Mouse (Mus musculus): ENCODE results near the gene Hoxb5. TPM values are rescaled to one million over a fixed set of nuclear protein-coding genes. Genes with fewer than 3 reads are reported as not detected.

Hoxb5 gene
- polyA plus RNA-seq (2017; shearing (Covaris generic)): 0.10 TPM

DNA sequence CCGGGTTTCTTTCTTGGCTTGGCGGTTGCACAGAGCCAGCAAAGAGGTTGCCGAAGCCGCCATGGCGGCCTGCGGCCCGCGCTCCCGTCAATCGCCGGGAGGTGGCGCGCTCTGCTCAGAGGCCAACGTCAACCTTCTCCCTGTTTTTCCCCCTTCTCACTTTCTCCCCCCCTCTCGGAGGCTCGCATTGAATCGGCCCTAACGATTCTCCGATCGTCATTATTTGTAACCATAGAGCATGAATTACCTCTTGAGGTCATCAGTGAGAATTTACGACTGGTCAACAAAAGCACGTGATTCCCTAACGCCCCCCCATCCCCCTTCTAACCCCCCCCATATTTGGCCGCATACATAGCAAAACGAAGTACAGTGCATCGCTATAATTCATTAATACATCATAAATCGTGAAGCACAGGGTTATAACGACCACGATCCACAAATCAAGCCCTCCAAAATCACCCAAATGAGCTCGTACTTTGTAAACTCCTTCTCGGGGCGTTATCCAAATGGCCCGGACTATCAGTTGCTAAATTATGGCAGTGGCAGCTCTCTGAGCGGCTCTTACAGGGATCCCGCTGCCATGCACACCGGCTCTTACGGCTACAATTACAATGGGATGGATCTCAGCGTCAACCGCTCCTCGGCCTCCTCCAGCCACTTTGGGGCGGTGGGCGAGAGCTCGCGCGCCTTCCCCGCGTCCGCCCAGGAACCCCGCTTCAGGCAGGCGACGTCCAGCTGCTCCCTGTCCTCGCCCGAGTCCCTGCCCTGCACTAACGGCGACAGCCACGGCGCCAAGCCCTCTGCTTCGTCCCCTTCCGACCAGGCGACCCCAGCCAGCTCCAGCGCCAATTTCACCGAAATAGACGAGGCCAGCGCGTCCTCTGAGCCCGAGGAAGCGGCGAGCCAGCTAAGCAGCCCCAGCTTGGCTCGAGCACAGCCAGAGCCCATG lies at the start of gene Hoxb5:
Hoxb5 (plus strand) TSS at position 186 of the 949 bp plus-strand sequence.

DNA sequence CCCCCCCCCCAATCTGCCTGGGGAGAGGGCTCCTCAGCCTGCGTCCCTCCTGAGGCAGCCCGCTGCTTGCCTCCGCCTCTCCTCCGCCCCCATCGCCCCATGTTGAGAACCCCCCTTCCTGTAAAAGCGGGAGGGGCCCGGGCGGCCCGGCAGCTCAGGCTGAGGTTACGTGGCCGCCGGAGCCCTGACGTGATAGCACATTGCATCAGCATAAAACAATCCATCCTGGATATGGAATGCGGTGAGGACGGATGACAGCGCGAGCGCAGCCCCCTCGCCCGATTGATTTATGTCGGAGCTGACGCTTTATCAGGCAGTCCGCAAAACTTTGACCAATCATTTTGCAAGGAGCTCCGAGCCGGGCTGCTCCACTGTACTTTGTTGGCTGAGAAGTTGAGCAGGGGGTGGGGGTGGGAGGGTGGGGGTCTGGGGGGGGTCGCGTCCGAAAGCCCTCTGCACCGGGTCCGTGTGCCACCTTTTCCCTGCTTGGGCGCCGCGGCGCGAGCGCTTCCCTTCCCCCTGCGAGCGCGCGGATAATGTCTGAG lies 32.1 kb upstream of the Hoxb5 start, which contains the start of gene Hoxb9:
Hoxb9 (plus strand) TSS at position 462 of the 545 bp plus-strand sequence.

DNA sequence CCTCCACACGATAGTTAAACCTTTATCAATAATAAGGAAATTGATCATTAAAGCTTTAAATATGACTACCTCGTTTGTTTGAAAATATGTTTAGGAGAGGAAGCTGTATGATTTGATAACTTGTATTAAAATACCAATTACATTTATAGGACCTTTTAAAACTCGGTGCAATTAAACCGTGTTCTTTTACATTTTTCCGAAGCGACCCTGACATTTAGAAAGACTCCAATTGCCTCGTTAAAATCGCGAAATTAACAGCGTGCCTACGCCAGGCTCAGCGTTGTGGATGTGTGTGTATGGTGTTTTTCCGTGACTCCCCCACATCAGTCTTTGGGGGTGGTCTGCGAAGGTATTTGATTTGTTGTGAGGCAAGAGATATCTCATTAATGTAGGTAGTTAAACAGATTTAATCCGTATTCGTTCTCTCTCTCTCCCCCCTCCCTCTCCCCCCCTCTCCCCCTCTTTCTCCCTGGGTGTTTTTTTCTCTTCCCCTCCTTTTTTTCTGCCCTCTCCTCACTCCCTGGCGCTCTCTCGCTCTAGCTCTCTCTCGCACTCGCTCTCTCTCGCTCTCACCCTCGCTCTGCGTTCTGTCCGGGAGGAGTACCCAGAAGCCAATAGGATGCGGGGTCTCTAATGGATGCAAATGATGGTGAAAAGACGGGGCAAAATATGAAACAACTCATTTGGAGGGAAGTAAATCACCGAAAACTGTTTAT lies 21.1 kb upstream of the Hoxb5 start, which contains the start of gene Hoxb8:
Hoxb8 (plus strand) TSS at position 51 of the 716 bp plus-strand sequence.

DNA sequence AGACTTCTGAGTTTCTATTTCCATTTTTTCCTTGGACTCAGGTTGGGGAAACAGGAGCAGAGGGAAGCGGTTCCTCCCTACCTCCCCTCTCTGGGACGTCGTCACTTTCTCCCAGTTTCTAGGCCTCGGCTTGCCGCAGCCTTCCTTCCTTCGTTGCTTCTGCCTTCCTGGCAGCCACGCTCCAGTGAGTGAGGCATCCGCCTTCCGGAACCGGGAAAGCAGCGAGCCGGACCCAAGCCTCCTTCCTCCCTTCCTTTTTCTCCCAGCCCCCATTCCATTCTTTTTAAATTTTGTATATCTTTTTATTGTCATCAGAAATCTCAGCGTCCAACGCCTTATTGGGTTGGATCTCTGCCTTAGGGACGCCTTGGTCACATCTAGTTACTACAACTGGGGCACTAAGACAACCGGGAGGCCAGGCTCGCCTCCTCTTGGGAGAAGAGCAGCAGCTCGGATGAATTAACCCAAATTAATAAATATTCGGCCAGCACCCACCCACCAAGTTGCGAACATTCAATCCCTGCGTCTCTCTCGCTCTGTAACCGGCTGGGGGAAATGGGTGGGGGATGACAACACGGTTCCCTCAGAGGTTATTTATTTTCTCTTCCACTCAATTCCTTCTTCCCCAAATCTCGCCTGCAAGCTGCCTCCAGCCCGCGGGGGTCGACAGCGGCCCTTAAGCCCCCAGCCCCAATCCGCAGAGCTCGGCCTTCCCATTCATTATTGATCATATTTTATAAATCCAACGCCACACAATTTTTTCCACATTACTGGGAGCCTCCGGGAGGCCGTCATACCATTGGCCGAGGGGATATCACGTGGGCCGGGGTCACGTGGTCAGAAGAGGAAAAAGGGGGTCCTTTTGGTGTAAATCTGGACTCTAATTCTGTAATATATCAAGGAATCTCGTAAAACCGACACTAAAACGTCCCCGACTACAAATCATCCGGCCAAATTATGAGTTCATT lies 17.1 kb upstream of the Hoxb5 start, which contains the start of gene Hoxb7:
Hoxb7 (plus strand) TSS at position 853 of the 968 bp plus-strand sequence.

DNA sequence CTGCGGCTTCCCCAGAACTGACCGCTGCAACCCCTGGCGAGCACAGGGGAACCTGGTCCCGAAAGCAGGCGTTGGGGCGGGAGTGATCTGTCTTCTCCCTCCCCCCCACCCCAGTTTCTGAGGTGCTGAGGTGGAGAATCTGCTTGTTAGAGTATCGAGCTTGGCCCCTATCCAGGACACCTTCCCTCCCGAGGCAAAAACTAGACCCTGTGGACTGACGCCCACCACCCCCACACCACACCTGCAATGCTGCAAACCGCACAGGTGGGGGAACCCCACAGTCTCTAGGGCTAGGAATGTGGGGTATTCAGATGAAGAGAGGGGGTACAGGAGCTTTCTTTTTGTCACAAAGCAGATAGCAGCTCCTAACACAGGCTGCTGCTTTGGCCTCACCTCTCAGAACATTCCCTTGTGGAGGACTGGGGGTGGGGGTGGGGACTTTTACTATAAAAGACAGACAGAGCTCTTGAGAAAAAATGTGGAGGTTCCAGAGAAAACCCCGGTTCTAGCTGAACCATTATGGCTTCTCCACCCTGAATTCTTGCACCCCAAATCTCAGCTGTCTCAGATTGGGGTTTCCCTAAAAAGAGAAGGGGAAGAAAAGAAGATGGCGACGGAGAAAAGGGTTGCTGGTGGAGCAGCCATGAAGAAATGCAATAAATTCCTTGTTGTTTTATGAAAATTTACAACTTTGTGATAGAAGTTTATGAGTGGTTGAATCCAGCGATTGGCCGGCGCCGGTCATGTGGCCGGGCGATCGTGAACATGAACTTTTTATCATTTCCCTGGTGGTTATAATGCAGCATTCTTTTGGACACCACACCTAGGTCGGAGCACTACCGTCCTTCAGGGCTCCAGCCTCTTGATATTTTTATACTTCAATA lies 11.2 kb upstream of the Hoxb5 start, which contains the start of gene Hoxb6:
Hoxb6 (plus strand) TSS at position 796 of the 884 bp plus-strand sequence.

DNA sequence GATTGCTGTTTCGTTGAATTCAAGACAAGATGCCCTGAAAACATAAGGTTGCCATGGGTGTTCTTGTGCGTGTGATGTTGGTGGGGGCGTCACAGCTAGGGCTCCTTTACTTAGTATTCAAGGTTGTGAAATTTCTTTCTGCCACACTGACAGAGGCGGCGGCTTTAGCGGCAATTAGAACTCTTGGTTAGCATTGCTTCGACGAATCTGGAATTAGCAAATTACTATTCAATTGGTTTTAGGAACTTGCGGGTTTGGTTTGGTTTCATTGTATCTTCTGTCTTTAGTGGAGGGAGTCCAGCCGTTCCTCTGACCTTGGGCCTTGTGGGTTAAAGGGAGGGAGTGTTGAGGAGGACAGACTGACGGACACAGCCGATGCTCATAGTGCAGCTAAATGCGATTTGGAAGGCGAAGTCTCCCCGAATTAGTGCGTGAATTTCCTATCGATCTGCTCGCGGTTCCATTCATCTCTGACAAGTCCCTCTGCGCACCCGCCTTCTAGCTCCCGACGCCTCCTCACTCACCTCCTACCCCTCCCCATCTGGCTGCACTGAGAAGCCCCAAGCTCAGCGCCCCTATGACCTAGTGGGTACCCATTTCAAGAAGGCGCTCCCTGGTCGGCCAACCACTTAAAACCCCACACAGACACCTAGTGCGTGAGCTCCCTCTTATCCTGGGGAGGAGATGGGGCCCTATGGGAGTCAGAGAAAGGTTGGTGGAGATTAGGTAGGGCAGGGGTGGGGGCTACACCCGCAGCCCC lies 14.7 kb downstream of the Hoxb5 start, which contains the start of gene Hoxb4:
Hoxb4 (plus strand) TSS at position 660 of the 760 bp plus-strand sequence.

DNA sequence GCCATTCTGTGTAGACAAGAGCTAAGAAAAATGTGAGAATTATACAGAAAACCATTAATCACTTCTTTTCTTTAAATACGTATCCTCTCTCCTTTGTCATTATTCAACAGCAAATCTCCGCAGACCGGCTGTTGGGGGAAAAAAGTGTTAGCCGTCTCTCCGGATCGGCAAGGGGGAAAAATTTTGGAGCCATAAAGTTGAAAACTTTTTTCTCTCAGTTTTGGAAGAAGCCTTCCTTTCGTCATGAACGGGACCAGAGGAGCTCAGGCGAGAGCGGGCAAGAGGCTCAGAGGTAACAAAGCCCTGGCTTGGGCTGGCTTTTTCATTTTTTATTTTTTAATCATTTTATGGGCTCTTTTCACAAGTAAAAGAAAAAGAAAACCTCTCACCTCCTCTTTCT lies 20.0 kb downstream of the Hoxb5 start, which contains the start of gene Hoxb3:
Hoxb3 (plus strand) TSS at position 173 of the 400 bp plus-strand sequence.

DNA sequence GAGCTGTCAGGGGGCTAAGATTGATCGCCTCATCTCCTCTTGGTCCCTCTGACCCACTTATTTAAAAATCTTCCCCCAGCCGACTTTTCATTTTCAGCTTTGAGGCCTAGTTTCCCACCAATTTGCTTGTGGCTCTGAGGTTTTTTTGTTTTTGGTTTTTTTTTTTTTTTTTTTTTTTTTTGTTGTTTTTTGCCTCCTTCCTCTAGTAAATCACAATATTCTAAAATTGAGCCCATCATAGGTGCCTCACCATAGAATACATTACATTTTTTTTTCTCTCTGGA lies 47.1 kb downstream of the Hoxb5 start, which contains the start of gene Hoxb2:
Hoxb2 (plus strand) TSS at position 185 of the 284 bp plus-strand sequence.

Other genes with a start within 250 kb of the Hoxb5 start
- gene Ube2z, start 237.9 kb upstream of the Hoxb5 start, polyA plus RNA-seq (2017; shearing (Covaris generic)): 42.9 TPM
- gene Atp5g1, start 227.7 kb upstream of the Hoxb5 start, polyA plus RNA-seq (2017; shearing (Covaris generic)): 364 TPM
- not detected for gene Calcoco2, start 191.4 kb upstream of the Hoxb5 start, polyA plus RNA-seq (2017; shearing (Covaris generic))
- not detected for gene Ttll6, start 169.6 kb upstream of the Hoxb5 start, polyA plus RNA-seq (2017; shearing (Covaris generic))
- gene Hoxb13, start 109.0 kb upstream of the Hoxb5 start, polyA plus RNA-seq (2017; shearing (Covaris generic)): not detected
- gene Hoxb9, start 31.9 kb upstream of the Hoxb5 start, polyA plus RNA-seq (2017; shearing (Covaris generic)): not detected
- not detected for gene Hoxb8, start 21.4 kb upstream of the Hoxb5 start, polyA plus RNA-seq (2017; shearing (Covaris generic))
- not detected for gene Hoxb7, start 16.7 kb upstream of the Hoxb5 start, polyA plus RNA-seq (2017; shearing (Covaris generic))
- gene Hoxb6, start 10.9 kb upstream of the Hoxb5 start, polyA plus RNA-seq (2017; shearing (Covaris generic)): not detected
- 0.41 TPM for gene Hoxb4, start 14.9 kb downstream of the Hoxb5 start, polyA plus RNA-seq (2017; shearing (Covaris generic))
- 0.11 TPM for gene Hoxb3, start 20.0 kb downstream of the Hoxb5 start, polyA plus RNA-seq (2017; shearing (Covaris generic))
- not detected for gene Hoxb2, start 47.2 kb downstream of the Hoxb5 start, polyA plus RNA-seq (2017; shearing (Covaris generic))
- gene Hoxb1, start 62.4 kb downstream of the Hoxb5 start, polyA plus RNA-seq (2017; shearing (Covaris generic)): 0.28 TPM
- gene Skap1, start 161.3 kb downstream of the Hoxb5 start, polyA plus RNA-seq (2017; shearing (Covaris generic)): 725 TPM

Data from CD4-positive, CD25-positive, alpha-beta regulatory T cell (primary cell).